Mouse (Mus musculus): ENCODE results near the gene Slc44a2.
A peak's percentile ranks its signal among the peaks of the same experiment; 100 is the strongest.
"Not testable (repeated sequence)": the region's sequence is repeated elsewhere in the genome, so short reads cannot be mapped to it uniquely, and the experiment has no call there.

Slc44a2 gene

GRCm38 (mm10) chr9:21299014-21299413, 21.5 kb upstream of the Slc44a2 start:
- DNase-seq (ENCODE audit: low spot score in 2 of 2), result no peak

- DNase-seq (ENCODE audit: low spot score in 2 of 2), result no peak
Measured at GRCm38 (mm10) chr9:21305065-21305464, 15.4 kb upstream of the Slc44a2 start.

- no peak for DNase-seq (ENCODE audit: low spot score in 2 of 2)
Measured at GRCm38 (mm10) chr9:21309150-21309741, 11.3 kb upstream of the Slc44a2 start.

- no peak for DNase-seq (ENCODE audit: low spot score in 2 of 2)
Measured at GRCm38 (mm10) chr9:21311695-21312094, 8.8 kb upstream of the Slc44a2 start.

GRCm38 (mm10) chr9:21312134-21312533, 8.4 kb upstream of the Slc44a2 start, which contains the start of gene Ap1m2:
Ap1m2 (minus strand) TSS chr9:21312337.
- no peak for DNase-seq (ENCODE audit: low spot score in 2 of 2)

- DNase-seq (ENCODE audit: low spot score in 2 of 2), result peak; percentile 75 to 81
Measured at GRCm38 (mm10) chr9:21313394-21313793, 7.1 kb upstream of the Slc44a2 start.

GRCm38 (mm10) chr9:21314367-21315140, 5.9 kb upstream of the Slc44a2 start:
- DNase-seq (ENCODE audit: low spot score in 2 of 2), result no peak

- DNase-seq (ENCODE audit: low spot score in 2 of 2), result no peak
Measured at GRCm38 (mm10) chr9:21315421-21315820, 5.1 kb upstream of the Slc44a2 start.

- DNase-seq (ENCODE audit: low spot score in 2 of 2), result no peak
Measured at GRCm38 (mm10) chr9:21316696-21317095, 3.8 kb upstream of the Slc44a2 start.

- DNase-seq (ENCODE audit: low spot score in 2 of 2), result no peak
Measured at GRCm38 (mm10) chr9:21318792-21319191, 1.7 kb upstream of the Slc44a2 start.

GRCm38 (mm10) chr9:21319503-21319902, 995 bp upstream of the Slc44a2 start:
- DNase-seq (ENCODE audit: low spot score in 2 of 2), result no peak

GRCm38 (mm10) chr9:21320280-21320618, 249 bp upstream of the Slc44a2 start:
- DNase-seq (ENCODE audit: low spot score in 2 of 2), result no peak

- peak in 1 of 2 experiments; percentile 18 for DNase-seq (ENCODE audit: low spot score in 2 of 2)
Measured at GRCm38 (mm10) chr9:21321513-21321835, 976 bp downstream of the Slc44a2 start.

GRCm38 (mm10) chr9:21322211-21322916, 1.9 kb downstream of the Slc44a2 start:
- DNase-seq (ENCODE audit: low spot score in 2 of 2), result peak; percentile 34 to 45

GRCm38 (mm10) chr9:21322917-21323297, 2.4 kb downstream of the Slc44a2 start:
- not testable (repeated sequence) for DNase-seq (ENCODE audit: low spot score in 2 of 2)

- no peak for DNase-seq (ENCODE audit: low spot score in 2 of 2)
Measured at GRCm38 (mm10) chr9:21324269-21324668, 3.8 kb downstream of the Slc44a2 start.

GRCm38 (mm10) chr9:21327569-21327968, 7.1 kb downstream of the Slc44a2 start:
- DNase-seq (ENCODE audit: low spot score in 2 of 2), result no peak

- no peak for DNase-seq (ENCODE audit: low spot score in 2 of 2)
Measured at GRCm38 (mm10) chr9:21328041-21328440, 7.5 kb downstream of the Slc44a2 start.

- DNase-seq (ENCODE audit: low spot score in 2 of 2), result no peak
Measured at GRCm38 (mm10) chr9:21329041-21329440, 8.5 kb downstream of the Slc44a2 start.

- DNase-seq (ENCODE audit: low spot score in 2 of 2), result no peak
Measured at GRCm38 (mm10) chr9:21329699-21330289, 9.3 kb downstream of the Slc44a2 start.

- no peak for DNase-seq (ENCODE audit: low spot score in 2 of 2)
Measured at GRCm38 (mm10) chr9:21331365-21332140, 11.1 kb downstream of the Slc44a2 start.

All from right cerebral cortex, adult 2 months (tissue).